Mouse (Mus musculus) spleen, embryonic (tissue): Measurements from ENCODE around the gene Lgmn.

Experiments used
- CTCF ChIA-PET: fragments of 350-600 bp; sonication (Branson Sonifier 250); formaldehyde crosslinking; loops from one replicate; lab custom pipeline; 2022; lab: Charles Lee

Gene Lgmn

GRCm38 (mm10) chr12:102439632-102440023 lies at the start of gene Lgmn:
TSS of gene Lgmn (minus strand) at chr12:102439813.
- CTCF ChIA-PET: interaction anchor here (1.0 kb wide), 1 partner anchor 10 kb away, joined by 3 read pairs; no protein-coding TSS in a partner anchor

DNA sequence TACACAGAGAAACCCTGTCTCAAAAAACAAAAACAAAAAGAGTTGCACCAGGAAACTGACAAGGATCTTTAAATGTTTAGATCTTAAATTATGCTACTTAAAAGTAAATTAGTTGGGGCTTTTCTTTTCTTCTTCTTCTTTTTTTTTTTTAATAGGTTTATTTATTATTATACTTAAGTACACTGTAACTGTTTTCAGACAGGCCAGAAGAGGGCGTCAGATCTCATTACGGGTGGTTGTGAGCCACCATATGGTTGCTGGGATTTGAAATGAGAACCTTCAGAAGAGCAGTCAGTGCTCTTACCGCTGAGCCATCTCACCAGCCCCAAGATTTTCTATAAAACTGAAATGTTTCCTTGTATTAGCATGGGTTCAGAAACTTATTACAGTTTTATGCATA lies 45.3 kb upstream of the Lgmn start:
- CTCF ChIA-PET: no interaction called here

DNA sequence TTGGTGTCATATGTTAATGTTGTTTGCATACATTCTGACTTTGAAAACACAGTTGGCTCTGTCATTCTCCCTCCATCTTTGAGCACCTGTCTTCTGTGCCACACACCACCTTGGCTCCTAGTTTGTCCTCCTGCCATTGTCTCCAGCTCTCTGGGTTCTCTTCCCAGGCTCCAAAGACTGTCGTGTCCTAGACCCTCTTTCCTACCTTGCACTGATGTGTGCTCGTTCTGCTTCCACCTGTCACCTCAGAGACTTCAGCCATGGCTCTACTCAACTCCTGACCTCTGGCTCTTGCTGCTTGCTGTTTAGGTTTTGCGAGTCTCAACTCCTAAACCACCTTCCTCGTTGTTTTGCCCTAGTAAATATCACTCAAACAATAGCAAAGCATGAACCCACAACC lies 40.9 kb upstream of the Lgmn start:
- CTCF ChIA-PET: no interaction called here

DNA sequence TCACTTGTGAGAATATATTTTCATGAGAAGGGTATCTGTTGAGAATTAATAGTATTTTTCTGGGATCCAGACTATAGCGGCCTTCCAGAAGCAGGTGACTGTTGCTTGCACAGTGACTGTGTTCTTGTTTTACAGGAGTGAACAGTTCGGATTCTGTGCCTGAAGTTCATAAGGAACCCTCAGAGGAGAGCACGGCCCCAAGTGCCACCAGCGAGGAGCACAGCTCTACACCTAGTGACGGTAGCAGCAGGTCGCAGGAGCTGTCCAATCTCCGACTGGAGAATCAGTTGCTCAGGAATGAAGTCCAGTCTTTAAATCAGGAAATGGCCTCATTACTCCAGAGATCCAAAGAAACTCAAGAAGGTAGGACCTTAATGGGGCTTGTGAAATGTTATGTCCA lies 34.8 kb upstream of the Lgmn start:
- CTCF ChIA-PET: no interaction called here

DNA sequence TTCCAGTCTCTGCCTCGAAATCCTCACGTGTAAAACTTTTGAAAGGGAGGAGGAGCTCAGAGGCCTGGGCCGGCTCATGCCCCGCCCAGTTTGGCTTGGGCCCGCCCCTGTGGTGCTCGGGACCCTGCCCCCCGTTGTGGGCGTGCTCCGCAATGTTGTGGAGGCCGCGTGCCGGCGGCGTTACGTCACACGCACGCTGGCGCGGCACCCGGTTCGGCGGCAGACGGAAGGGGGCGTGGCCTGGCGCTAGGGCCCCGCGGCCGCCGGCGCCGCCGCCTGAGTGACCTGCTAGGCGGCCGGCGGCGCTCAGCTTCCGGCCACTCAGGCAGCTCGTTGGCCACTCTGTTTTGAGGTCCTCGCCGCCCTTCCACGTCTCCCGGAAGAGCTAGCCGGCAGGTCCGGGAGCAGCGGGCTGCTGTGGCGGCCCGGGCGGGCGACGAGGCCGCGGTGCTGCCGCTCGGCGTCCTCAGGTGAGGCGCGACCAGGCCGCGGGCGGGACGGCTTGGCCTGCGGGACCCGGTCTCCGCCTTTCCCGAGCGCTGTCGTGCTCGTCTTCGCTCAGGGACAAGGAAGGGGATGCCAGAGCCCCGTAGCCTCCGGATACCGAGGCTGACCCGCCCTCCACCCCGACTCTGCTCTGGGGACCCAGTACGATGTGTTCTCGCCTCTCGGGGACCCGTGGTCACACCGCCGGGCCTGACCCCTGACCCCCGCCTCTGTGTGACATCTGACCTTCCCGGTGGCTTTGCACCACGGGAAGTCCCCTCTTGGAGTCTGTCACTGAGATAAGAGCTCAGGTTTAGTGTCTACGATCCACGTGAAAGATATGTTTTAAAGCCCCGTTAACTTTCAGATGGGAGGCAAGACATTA lies 29.5 kb upstream of the Lgmn start, which contains the start of gene Golga5:
Golga5 (plus strand) TSS at position 242 of the 871 bp plus-strand sequence.
- CTCF ChIA-PET: interaction anchor here (0.5 to 0.7 kb wide), 2 partner anchors 558 to 598 kb away, joined by 3 to 8 read pairs; no protein-coding TSS in a partner anchor

DNA sequence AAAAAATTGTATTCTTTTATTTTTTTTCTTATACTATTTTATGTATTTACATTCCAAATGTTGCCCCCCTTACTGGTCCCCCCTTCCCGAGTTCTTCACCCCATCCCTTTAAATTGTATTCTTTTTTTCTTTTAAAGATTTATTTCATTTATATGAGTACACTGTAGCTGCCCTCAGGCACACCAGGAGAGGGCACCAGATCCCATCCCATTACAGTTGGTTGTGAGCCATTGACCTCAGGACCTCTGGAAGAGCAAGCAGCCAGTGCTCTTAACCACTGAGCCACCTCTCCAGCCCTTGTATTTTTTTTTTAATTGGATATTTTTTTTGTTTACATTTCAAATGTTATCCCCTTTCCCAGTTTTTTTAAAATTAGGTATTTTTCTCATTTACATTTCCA lies 28.5 kb upstream of the Lgmn start:
- CTCF ChIA-PET: interaction anchor here (0.6 kb wide), 3 partner anchors 9 to 421 kb away, joined by 3 to 7 read pairs (median 5); no protein-coding TSS in a partner anchor

GRCm38 (mm10) chr12:102464650-102465049 lies 25.0 kb upstream of the Lgmn start:
- CTCF ChIA-PET: interaction anchor here (1.1 to 5.8 kb wide), 3 partner anchors 72 to 110 kb away, joined by 3 to 41 read pairs (median 4); no protein-coding TSS in a partner anchor

DNA sequence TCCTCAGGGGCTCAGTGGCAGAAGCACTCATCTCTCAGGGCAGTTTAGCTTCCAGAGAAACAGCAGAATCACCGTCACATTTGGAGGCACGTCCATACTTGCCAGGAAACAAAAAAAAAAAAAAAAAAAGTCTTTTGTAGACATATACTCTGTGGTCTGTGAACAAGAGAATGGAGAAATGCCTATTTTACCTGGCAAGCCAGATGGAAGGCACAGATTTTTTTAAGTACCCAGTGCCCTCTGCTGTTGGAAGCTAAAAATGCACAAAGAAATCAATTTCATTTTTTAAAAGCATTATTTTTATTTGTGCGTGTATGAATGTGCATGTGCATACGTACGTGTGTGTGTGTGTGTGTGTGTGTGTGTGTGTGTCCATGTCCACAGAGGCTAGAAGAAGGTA lies 21.6 kb upstream of the Lgmn start:
- CTCF ChIA-PET: interaction anchor here (0.6 to 5.8 kb wide), 12 partner anchors 12 to 579 kb away, joined by 3 to 41 read pairs (median 6); partner anchors contain the start of gene Rin3

DNA sequence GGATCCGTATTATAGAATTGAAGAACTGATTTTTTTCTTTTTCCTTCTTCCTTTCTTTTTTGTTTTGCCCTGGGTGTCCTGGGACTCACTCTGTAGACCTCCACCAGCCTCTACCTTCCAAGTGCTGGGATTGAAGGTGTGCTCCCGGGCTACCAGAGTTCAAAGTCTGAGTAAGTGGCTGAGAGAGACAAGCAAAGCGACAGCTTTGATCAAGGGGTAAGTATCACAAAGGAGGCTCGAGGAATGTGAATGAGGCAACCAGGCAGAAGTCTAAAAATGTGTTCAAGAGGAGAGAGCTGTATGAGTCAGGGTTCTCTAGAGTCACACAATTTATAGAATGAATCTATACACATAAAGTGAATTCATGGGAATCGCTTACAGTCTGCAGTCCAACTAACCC lies 20.4 kb upstream of the Lgmn start:
- CTCF ChIA-PET: interaction anchor here (2.0 to 5.8 kb wide), 2 partner anchors 11 to 67 kb away, joined by 5 to 41 read pairs; no protein-coding TSS in a partner anchor

GRCm38 (mm10) chr12:102456467-102457193 lies 17.0 kb upstream of the Lgmn start:
- CTCF ChIA-PET: interaction anchor here (0.7 kb wide), 2 partner anchors 104 to 556 kb away, joined by 3 to 6 read pairs; no protein-coding TSS in a partner anchor

DNA sequence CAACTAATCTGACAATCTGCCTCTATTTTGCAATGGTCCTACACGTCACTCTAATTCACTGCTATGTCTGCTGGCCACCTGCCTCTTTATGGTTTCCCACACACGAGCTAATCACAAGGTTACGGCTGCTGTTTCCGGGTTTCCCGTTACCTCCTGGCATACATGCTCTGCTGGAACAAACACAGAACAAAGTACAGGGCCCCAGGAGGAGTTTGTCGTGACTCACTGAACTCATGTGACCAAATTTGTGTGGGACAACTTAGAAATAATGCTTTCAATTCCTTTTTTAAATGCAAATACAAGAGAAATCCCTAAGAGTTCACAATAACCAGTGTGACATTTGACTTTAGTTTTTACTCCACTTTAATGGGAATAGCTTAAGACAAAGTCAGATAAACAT lies 14.0 kb upstream of the Lgmn start:
- CTCF ChIA-PET: interaction anchor here (0.6 to 0.7 kb wide), 2 partner anchors 50 to 625 kb away, joined by 3 read pairs; no protein-coding TSS in a partner anchor

DNA sequence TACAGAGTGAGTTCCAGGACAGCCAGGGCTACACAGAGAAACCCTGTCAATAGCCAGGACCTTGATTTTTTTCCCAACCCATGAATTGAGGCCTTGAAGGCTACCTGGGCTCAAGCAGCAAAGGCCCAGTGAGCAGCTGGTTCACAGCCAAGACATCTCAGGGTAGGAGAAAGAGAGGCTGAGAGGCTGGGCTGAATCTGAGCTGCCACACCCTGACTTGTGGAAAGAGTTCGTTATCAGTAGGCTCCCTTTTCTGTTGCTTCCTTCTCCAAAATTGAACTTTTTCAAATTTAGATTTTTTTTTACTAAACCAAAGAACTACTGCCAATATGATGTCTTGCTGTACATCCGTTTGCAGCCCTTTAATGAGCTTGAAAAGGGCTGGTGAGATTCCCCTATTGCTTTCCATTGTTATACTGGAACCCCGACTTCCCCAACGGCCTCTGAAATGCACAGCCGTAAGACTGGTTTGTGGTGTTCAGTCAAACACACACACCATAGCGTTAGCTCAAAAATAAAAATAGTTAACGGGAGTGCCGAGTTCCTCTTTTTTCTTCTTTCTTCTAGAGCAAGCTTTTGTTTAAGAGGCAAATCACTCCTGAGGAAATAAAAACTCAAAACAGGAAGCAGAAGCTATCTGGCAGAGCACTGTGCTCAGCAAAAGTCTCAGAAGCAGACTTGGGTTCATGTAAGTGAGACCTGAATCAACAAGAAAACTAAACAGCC lies 11.7 kb upstream of the Lgmn start:
- CTCF ChIA-PET: no interaction called here

GRCm38 (mm10) chr12:102450437-102450836 lies 10.8 kb upstream of the Lgmn start:
- CTCF ChIA-PET: interaction anchor here (1.2 kb wide), 1 partner anchor 11 kb away, joined by 3 read pairs; the partner anchor contains the start of gene Lgmn

- CTCF ChIA-PET: interaction anchor here (0.6 to 0.9 kb wide), 3 partner anchors 10 to 55 kb away, joined by 4 to 7 read pairs (median 6); no protein-coding TSS in a partner anchor
These were observed 5.8 kb upstream of the Lgmn start for GRCm38 (mm10) chr12:102445436-102445835.

DNA sequence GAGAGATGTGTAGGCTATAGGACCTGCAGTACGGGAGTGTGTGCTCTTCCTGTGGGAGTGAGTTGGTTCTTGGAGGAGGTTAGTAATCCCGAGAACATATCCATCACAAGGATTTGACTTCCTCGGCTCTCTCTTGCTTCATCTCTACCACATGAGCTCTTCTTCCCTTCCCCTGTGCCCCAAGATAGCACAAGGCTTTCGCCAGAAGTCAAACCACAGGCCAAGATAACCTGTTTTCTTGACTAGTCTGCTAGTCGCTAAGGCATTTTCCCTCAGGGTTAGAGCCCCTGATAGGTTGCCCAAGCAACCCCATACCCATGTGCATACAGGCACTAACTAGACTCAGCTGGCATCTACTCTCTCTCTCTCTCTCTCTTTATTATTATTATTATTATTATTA lies 4.1 kb upstream of the Lgmn start:
- CTCF ChIA-PET: no interaction called here

DNA sequence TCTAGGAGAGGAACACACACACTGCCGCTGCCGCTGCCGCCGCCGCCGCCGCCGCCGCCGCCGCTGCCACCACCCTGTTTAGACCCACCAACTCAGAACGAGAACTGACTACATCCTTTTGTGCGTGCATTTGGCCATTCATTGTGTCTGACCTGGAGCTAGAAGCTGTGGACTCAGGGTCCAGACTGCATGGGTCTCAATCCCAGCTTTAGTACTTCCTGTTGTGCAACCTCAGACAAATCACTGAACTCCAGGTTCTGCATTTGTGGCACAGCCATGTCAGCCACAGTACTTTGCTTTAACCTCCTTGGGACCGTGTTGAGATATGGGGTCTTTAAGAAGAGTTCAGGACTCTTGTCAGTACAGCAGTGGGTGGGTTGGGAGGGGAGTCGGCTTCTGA lies 3.0 kb upstream of the Lgmn start:
- CTCF ChIA-PET: no interaction called here

DNA sequence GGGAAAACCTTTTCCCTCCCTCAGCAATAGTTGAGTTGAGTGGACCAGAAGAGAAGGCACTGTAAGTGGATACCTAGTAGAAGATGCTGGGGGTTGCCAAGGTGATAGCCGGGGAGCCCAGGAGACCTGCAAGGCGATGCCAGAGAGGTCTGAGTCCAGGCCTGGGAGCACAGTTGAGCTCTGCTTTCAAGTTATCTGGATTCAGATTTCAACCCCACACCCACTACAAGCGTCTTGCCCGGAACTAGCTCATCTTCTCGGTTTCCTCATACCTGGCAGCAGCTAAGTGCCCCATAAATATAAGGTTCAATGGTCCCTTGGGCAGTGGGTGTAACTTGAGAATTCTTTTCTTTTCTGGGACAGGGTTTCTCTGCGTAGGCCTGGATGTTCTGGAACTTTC lies 1.5 kb upstream of the Lgmn start:
- CTCF ChIA-PET: interaction anchor here (0.6 kb wide), 1 partner anchor 143 kb away, joined by 10 read pairs; no protein-coding TSS in a partner anchor

- CTCF ChIA-PET: no interaction called here
These were observed 938 bp upstream of the Lgmn start for GRCm38 (mm10) chr12:102440551-102440950.

DNA sequence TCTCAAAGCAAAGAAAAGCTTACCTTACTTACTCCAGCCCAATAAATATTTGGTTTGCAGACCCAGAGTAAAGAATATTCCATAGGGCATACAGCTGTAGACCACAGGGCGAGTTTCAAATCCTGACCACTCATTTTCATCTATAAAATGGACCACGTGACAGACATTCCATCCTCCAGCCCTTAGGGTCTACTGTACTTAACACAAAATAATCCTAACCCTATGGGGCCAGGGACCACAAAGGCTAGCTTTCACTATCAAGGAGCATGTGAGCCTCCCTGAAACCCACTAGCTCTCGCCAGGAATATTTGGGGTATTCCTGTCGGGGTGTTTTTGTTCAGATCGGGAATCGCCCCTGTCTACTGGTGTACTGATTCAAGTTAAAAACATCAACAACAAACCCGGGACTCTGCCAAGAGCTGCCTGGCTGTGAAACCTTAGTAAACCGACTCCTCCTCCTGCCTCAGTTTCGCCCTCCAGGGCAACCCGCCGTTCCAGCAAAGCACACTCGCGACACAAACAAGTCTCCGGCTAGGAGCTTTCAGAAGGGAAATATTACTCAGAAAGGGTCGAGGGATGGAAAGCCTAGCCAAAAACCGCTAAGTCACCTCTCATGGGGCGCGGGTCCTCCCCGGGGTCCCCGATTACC lies 506 bp downstream of the Lgmn start:
- CTCF ChIA-PET: interaction anchor here (0.6 to 1.0 kb wide), 2 partner anchors 11 to 22 kb away, joined by 3 read pairs; no protein-coding TSS in a partner anchor

DNA sequence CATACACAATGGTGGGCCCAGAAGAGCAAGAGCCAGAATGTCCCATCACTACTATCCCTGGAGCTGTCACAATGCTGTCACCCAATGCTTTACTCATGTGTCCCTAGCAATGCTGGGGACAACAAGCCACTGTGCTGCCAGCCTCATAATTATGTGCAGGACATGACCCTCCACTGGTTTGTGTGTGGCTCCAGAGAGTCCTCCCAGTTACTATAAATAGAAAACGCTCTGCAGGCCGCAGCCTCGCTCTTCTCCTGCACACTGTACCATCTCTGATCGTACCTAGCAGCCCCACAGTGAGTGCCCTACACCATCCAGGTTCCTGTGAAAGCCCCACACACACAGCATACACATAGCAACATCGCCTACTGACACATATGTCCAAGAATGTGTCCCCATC lies 1.7 kb downstream of the Lgmn start:
- CTCF ChIA-PET: no interaction called here
